ENCODE assay signal across 8 mouse cellular contexts in genomic region chrX:141723936-141724335, GRCm38 (mm10). TPM values are rescaled to one million over a fixed set of nuclear protein-coding genes. Genes with fewer than 3 reads are reported as not detected.
DNase-seq lines count a peak whose midpoint lies in the region; ATAC-seq and TF ChIP-seq lines count a peak whose summit lies in the region.

No protein-coding gene starts in this region.

- peak; percentile 24 for TF ChIP-seq CTCF in forebrain, postnatal 0 days (IDR thresholded peaks at IDR 0.05; ENCODE audit: low read depth)
- peak; percentile 61 for TF ChIP-seq CTCF in stomach, postnatal 0 days (IDR thresholded peaks at IDR 0.05; ENCODE audit: low read depth)

- no peaks in the 10 kb centered on the region for H3K36me3 ChIP-seq in lung, embryonic 16.5 days (ENCODE audit: control insufficient read depth, insufficient read depth, low read length)
- H3K36me3 ChIP-seq in forebrain, postnatal 0 days (ENCODE audit: insufficient read depth) = no peaks in the 10 kb centered on the region
- no peaks in the 10 kb centered on the region for H3K36me3 ChIP-seq in limb, embryonic 11.5 days (ENCODE audit: control insufficient read depth, insufficient read depth, low read length)
- no peaks in the 10 kb centered on the region for H3K36me3 ChIP-seq in stomach, postnatal 0 days (ENCODE audit: control insufficient read depth, insufficient read depth, low read length)

- H3K4me2 ChIP-seq in lung, embryonic 16.5 days (ENCODE audit: low read depth, low read length) = peak overlapping the region; percentile 61; the same call in 1 of the 2 replicates
- H3K4me2 ChIP-seq in forebrain, postnatal 0 days (ENCODE audit: low read depth) = peak overlapping the region; percentile 53
- H3K4me2 ChIP-seq in limb, embryonic 11.5 days (ENCODE audit: low read depth, severe bottlenecking) = peak overlapping the region; percentile 54; the same call in 1 of the 2 replicates
- peak overlapping the region; percentile 51 for H3K4me2 ChIP-seq in stomach, postnatal 0 days (replicated peaks; ENCODE audit: low read depth)

- no peak for ATAC-seq in lung, embryonic 16.5 days (ENCODE audit: low read depth)
- peak; percentile 32; the same call in 1 of the 2 replicates for ATAC-seq in forebrain, postnatal 0 days
- no peak for ATAC-seq in limb, embryonic 11.5 days (ENCODE audit: insufficient number of reproducible peaks, low FRiP score, low TSS enrichment, low read depth)
- no peak for ATAC-seq in stomach, postnatal 0 days (ENCODE audit: low FRiP score, low TSS enrichment)

- no peaks in the 10 kb centered on the region for H3K9me3 ChIP-seq in lung, embryonic 16.5 days (ENCODE audit: control insufficient read depth, low read length)
- H3K9me3 ChIP-seq in forebrain, postnatal 0 days (ENCODE audit: low read length) = no peaks in the 10 kb centered on the region
- no peaks in the 10 kb centered on the region for H3K9me3 ChIP-seq in limb, embryonic 11.5 days (ENCODE audit: control insufficient read depth, low read length)
- no peaks in the 10 kb centered on the region for H3K9me3 ChIP-seq in stomach, postnatal 0 days (ENCODE audit: control insufficient read depth, low read length)

- H3K27ac ChIP-seq in lung, embryonic 16.5 days (ENCODE audit: low read length) = no peak overlapping the region
- no peak overlapping the region for H3K27ac ChIP-seq in forebrain, postnatal 0 days (ENCODE audit: low read depth, low read length)
- no peak overlapping the region for H3K27ac ChIP-seq in limb, embryonic 11.5 days (replicated peaks; ENCODE audit: low read depth, low read length)
- H3K27ac ChIP-seq in stomach, postnatal 0 days (replicated peaks) = no peak overlapping the region

- no peak for TF ChIP-seq EP300 in stomach, postnatal 0 days (optimal IDR thresholded peaks at IDR 0.05)

- H3K4me1 ChIP-seq in lung, embryonic 16.5 days (replicated peaks; ENCODE audit: control insufficient read depth, insufficient read depth, low read length) = 0 out of 2 replicates have a peak, but pooled peaks cover 2% of the 10 kb centered on the region
- H3K4me1 ChIP-seq in forebrain, postnatal 0 days (ENCODE audit: insufficient read depth) = no peaks in the 10 kb centered on the region
- no peaks in the 10 kb centered on the region for H3K4me1 ChIP-seq in limb, embryonic 11.5 days (ENCODE audit: control insufficient read depth, insufficient read depth, low read length)
- no peaks in the 10 kb centered on the region for H3K4me1 ChIP-seq in stomach, postnatal 0 days (replicated peaks; ENCODE audit: control insufficient read depth, insufficient read depth)

- 25% methylated on average over 15 of the region's 16 CpGs for WGBS in lung, embryonic 16.5 days
- 30% methylated on average over 16 of the region's 16 CpGs for WGBS in forebrain, postnatal 0 days
- WGBS in limb, embryonic 11.5 days = 27% methylated on average over 16 of the region's 16 CpGs
- 24% methylated on average over 16 of the region's 16 CpGs for WGBS in stomach, postnatal 0 days

- no peak for DNase-seq in lung, postnatal 14 days
- DNase-seq in forebrain, postnatal 0 days = peak; percentile 16
- DNase-seq in limb, embryonic 11.5 days (ENCODE audit: low spot score) = peak; percentile 44
- DNase-seq in stomach, postnatal 0 days (ENCODE audit: low spot score) = peak; percentile 21
- no peak for DNase-seq in cerebellum, adult 9-11 months
- DNase-seq in frontal cortex, postnatal 36 days (ENCODE audit: low spot score in 2 of 2) = no peak
- DNase-seq in layer of hippocampus, postnatal 14 days (ENCODE audit: low spot score in 2 of 2) = no peak

- H3K27me3 ChIP-seq in lung, embryonic 16.5 days (ENCODE audit: control insufficient read depth, insufficient read depth, low read depth, low read length) = peaks cover 64% of the 10 kb centered on the region
- peaks cover 44% of the 10 kb centered on the region for H3K27me3 ChIP-seq in forebrain, postnatal 0 days (ENCODE audit: insufficient read depth, low read length)
- peaks cover 63% of the 10 kb centered on the region for H3K27me3 ChIP-seq in limb, embryonic 11.5 days (ENCODE audit: control insufficient read depth, insufficient read depth, low read length)
- peaks cover 6% of the 10 kb centered on the region for H3K27me3 ChIP-seq in stomach, postnatal 0 days (ENCODE audit: control insufficient read depth, insufficient read depth, low read length)

- H3K9ac ChIP-seq in lung, embryonic 16.5 days (ENCODE audit: low read length) = no peak overlapping the region
- H3K9ac ChIP-seq in forebrain, postnatal 0 days = no peak overlapping the region
- H3K9ac ChIP-seq in limb, embryonic 11.5 days (ENCODE audit: low read length) = no peak overlapping the region
- H3K9ac ChIP-seq in stomach, postnatal 0 days (ENCODE audit: low read length) = no peak overlapping the region

- H3K4me3 ChIP-seq in lung, embryonic 16.5 days (ENCODE audit: low read length) = peak overlapping the region; percentile 40
- H3K4me3 ChIP-seq in forebrain, postnatal 0 days (ENCODE audit: low read depth, low read length) = peak overlapping the region; percentile 34
- H3K4me3 ChIP-seq in limb, embryonic 11.5 days (ENCODE audit: low read depth, low read length) = peak overlapping the region; percentile 35
- H3K4me3 ChIP-seq in stomach, postnatal 0 days (ENCODE audit: low read depth, low read length) = peak overlapping the region; percentile 32

RNA-seq across cellular contexts. Expression of gene Irs4, which starts 1.1 kb away (rescaled TPM):
- polyA plus RNA-seq in lung, embryonic 16.5 days (2015; fragmentation: Nextera tagmentation; extraction: Ambion mirVana) = 0.06 TPM in 1 of 2 replicates, not detected in the other
- 6.3 and 19.2 TPM in 2 replicates for total RNA-seq in forebrain, postnatal 0 days (2014; rRNA removed)
- polyA plus RNA-seq in forebrain, postnatal 0 days (2015; fragmentation: Nextera tagmentation; extraction: Ambion mirVana) = 1.1 and 2.9 TPM in 2 replicates
- 0.07 TPM in 1 of 2 replicates, not detected in the other for polyA plus RNA-seq in limb, embryonic 11.5 days (2014; fragmentation: Nextera tagmentation; extraction: Ambion mirVana)
- 0.25 and 0.39 TPM in 2 replicates for polyA plus RNA-seq in stomach, postnatal 0 days (2015; fragmentation: Nextera tagmentation; extraction: Ambion mirVana)
- total RNA-seq in layer of hippocampus, postnatal 14 days (2021) = under 1 TPM; 0.18 to 0.41 TPM

Comparison
In these comparisons a context has a peak if more than half of its experiments do, and no peak if none do; other contexts are left out.
1. DNase-seq: peak in forebrain, postnatal 0 days (single experiment), limb, embryonic 11.5 days (single experiment) and stomach, postnatal 0 days (single experiment); none in lung, postnatal 14 days (single experiment), cerebellum, adult 9-11 months (single experiment), frontal cortex, postnatal 36 days (0 of 2) and layer of hippocampus, postnatal 14 days (0 of 2).
2. Peak in every context shown above with its lines, with median percentiles within 50 percentile points of each other: H3K4me2 ChIP-seq and H3K4me3 ChIP-seq.